Mouse (Mus musculus) Patski (cell line): ENCODE results near the gene Pfkfb4. TPM values are rescaled to one million over a fixed set of nuclear protein-coding genes. Genes with fewer than 3 reads are reported as not detected.

Source experiments
- ATAC-seq: fragments of 100-300 bp; one replicate; pipeline ENCODE4 v1.8.0; 2021
- CTCF ChIA-PET: fragments of 350-600 bp; sonication (Branson Sonifier 250); formaldehyde crosslinking; loops from one replicate; lab custom pipeline; 2022; ENCODE audit warnings: inconsistent platforms; lab: Charles Lee
- POLR2A ChIA-PET: fragments of 350-600 bp; sonication (Branson Sonifier 250); formaldehyde crosslinking; loops from one replicate; lab custom pipeline; 2022; ENCODE audit warnings: antibody characterized with exemption, inconsistent platforms; lab: Charles Lee
- DNase-seq: peaks from one replicate; pipeline ENCODE4 v3.0.0-alpha.2; 2011; ENCODE audit warnings: low read depth, low spot score
- H3K27me3 ChIP-seq: fragments of 371-371 bp; one replicate; pipeline ENCODE4 v1.5.1; 2021
- CTCF ChIP-seq: fragments of 100-300 bp; IDR thresholded peaks from one replicate; pipeline ENCODE4 v1.5.1; 2021
- in situ Hi-C: fragments of 300-500 bp; cut with MboI; formaldehyde crosslinking; loops from 3 replicates; pipeline ENCODE4 v1.11.1; 2018; ENCODE audit warnings: low pct_unique_long_range_greater_than_20kb, mixed read lengths
- polyA plus RNA-seq: library from polyadenylated mRNA; unstranded; gene quantifications from one replicate; pipeline ENCODE4 v1.2.3, GENCODE M21; 2021

The Pfkfb4 gene
- polyA plus RNA-seq, 1 experiment from 2014 or later = 7.2 TPM

- DNase-seq (no peak), ATAC-seq (no peak)
- POLR2A ChIA-PET = no interaction called here
- H3K27me3 ChIP-seq = no peaks in the 10 kb centered on the region
- CTCF ChIA-PET = no interaction called here
- TF ChIP-seq CTCF = no peak
- in situ Hi-C loops = loop anchor here (5.0 kb wide), 2 partner anchors 62 to 117 kb away; partner anchors contain the start of gene Atrip
These were observed 18.7 kb downstream of the Pfkfb4 start for GRCm38 (mm10) chr9:109010316-109010690.

GRCm38 (mm10) chr9:109015397-109015796 lies 23.8 kb downstream of the Pfkfb4 start:
- POLR2A ChIA-PET = no interaction called here
- in situ Hi-C loops = no loop called here
- CTCF ChIA-PET = interaction anchor here (1.9 kb wide), 1 partner anchor 15 kb away, joined by 5 read pairs; no protein-coding TSS in a partner anchor
- no peak for TF ChIP-seq CTCF
- H3K27me3 ChIP-seq = no peaks in the 10 kb centered on the region
- no peak for ATAC-seq
- no peak for DNase-seq

GRCm38 (mm10) chr9:109016973-109017604 lies 25.5 kb downstream of the Pfkfb4 start:
- in situ Hi-C loops = no loop called here
- no peak for DNase-seq
- H3K27me3 ChIP-seq = no peaks in the 10 kb centered on the region
- ATAC-seq = no peak
- no peak for TF ChIP-seq CTCF
- ChIA-PET CTCF (interaction anchor here (1.3 kb wide), 1 partner anchor 19 kb away, joined by 3 read pairs; no protein-coding TSS in a partner anchor), POLR2A (no interaction called here)

GRCm38 (mm10) chr9:109021428-109021827 lies 29.9 kb downstream of the Pfkfb4 start:
- CTCF ChIA-PET = no interaction called here
- POLR2A ChIA-PET = no interaction called here
- no peak for DNase-seq

GRCm38 (mm10) chr9:109022866-109023685 lies 31.5 kb downstream of the Pfkfb4 start:
- ATAC-seq = no peak
- no peak for DNase-seq
- ChIA-PET CTCF (no interaction called here), POLR2A (no interaction called here)
- in situ Hi-C loops = no loop called here
- TF ChIP-seq CTCF = no peak
- H3K27me3 ChIP-seq = no peaks in the 10 kb centered on the region

More at GRCm38 (mm10) chr9:109021428-109021827, 29.9 kb downstream of the Pfkfb4 start:
- no peak for TF ChIP-seq CTCF
- ATAC-seq = no peak
- in situ Hi-C loops = no loop called here
- no peaks in the 10 kb centered on the region for H3K27me3 ChIP-seq

- no peak for DNase-seq
These were observed 35.9 kb downstream of the Pfkfb4 start for GRCm38 (mm10) chr9:109027521-109027920.

GRCm38 (mm10) chr9:109028421-109028820 lies 36.8 kb downstream of the Pfkfb4 start:
- DNase-seq = no peak
- POLR2A ChIA-PET = no interaction called here

More at GRCm38 (mm10) chr9:109027521-109027920, 35.9 kb downstream of the Pfkfb4 start:
- no peak for TF ChIP-seq CTCF
- in situ Hi-C loops = no loop called here
- no peaks in the 10 kb centered on the region for H3K27me3 ChIP-seq
- ChIA-PET CTCF (no interaction called here), POLR2A (no interaction called here)
- no peak for ATAC-seq

GRCm38 (mm10) chr9:109028919-109029318 lies 37.3 kb downstream of the Pfkfb4 start:
- ATAC-seq (no peak), DNase-seq (no peak)
- ChIA-PET POLR2A (no interaction called here), CTCF (no interaction called here)
- TF ChIP-seq CTCF = no peak
- H3K27me3 ChIP-seq = no peaks in the 10 kb centered on the region
- in situ Hi-C loops = no loop called here

More at GRCm38 (mm10) chr9:109028421-109028820, 36.8 kb downstream of the Pfkfb4 start:
- no peaks in the 10 kb centered on the region for H3K27me3 ChIP-seq
- TF ChIP-seq CTCF = no peak
- CTCF ChIA-PET = no interaction called here
- in situ Hi-C loops = no loop called here
- no peak for ATAC-seq

- ATAC-seq (no peak), DNase-seq (no peak)
- no peak for TF ChIP-seq CTCF
- in situ Hi-C loops = no loop called here
- no peaks in the 10 kb centered on the region for H3K27me3 ChIP-seq
- POLR2A ChIA-PET = no interaction called here
- CTCF ChIA-PET = interaction anchor here (1.2 kb wide), 1 partner anchor 16 kb away, joined by 3 read pairs; no protein-coding TSS in a partner anchor
These were observed 38.7 kb downstream of the Pfkfb4 start for GRCm38 (mm10) chr9:109030312-109030711.

- POLR2A ChIA-PET = no interaction called here
- no peak for TF ChIP-seq CTCF
- in situ Hi-C loops = no loop called here
- CTCF ChIA-PET = no interaction called here
- ATAC-seq (no peak), DNase-seq (no peak)
- no peaks in the 10 kb centered on the region for H3K27me3 ChIP-seq
These were observed 39.4 kb downstream of the Pfkfb4 start for GRCm38 (mm10) chr9:109031001-109031400.

- no peak for TF ChIP-seq CTCF
- CTCF ChIA-PET = no interaction called here
- no peaks in the 10 kb centered on the region for H3K27me3 ChIP-seq
- ATAC-seq = no peak
- no peak for DNase-seq
- POLR2A ChIA-PET = no interaction called here
- in situ Hi-C loops = no loop called here
These were observed 40.1 kb downstream of the Pfkfb4 start for GRCm38 (mm10) chr9:109031686-109032085.
